Mouse (Mus musculus): ENCODE results near the gene Rbx1.

DNA sequence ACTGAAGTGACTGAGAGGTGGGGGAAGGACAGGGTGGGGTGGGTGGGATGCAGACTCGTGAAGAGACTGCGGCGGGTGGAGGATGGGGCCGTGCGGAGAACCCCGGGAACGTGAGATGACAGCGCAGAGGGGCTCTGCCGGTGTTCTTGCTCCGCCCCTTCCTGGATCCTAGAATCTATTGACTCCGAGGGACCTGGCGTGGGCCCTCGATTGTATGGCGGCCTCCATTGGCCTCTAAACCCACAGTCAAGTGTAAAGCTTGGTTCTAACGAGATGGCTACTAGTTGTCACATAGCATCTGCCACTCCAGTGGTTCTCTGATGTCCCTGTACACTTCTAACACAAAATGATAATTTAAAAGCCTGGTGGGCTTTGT is 630 bp downstream of the Rbx1 start:
- TF ChIP-seq CTCF (conservative IDR thresholded peaks at IDR 0.05; ENCODE audit: low read length) (no peak), POU5F1 (IDR thresholded peaks at IDR 0.05; ENCODE audit: borderline replicate concordance, low read length) (no peak), NANOG (IDR thresholded peaks at IDR 0.05; ENCODE audit: borderline replicate concordance, low read length) (no peak)
